Mouse (Mus musculus): ENCODE data around the gene Eif4a2. TPM values are rescaled to one million over a fixed set of nuclear protein-coding genes. Genes with fewer than 3 reads are reported as not detected.

Gene Eif4a2
- total and polyA plus RNA-seq, 3 experiments, result 358 to 660 (median 475) TPM

- dilution Hi-C loops (cut with MboI; ENCODE audit: extremely low pct_ligation_motif_present, extremely low pct_unique_long_range_greater_than_20kb, low sequenced_read_pairs), result no loop called here
- peaks cover 0 to 18% of the 10 kb centered on the region in 2 experiments; a peak in 2 of 4 replicates for H3K4me1 ChIP-seq (ENCODE audit: control insufficient read depth in 1 of 2, insufficient read depth in 2 of 2)
- H3K27ac ChIP-seq (ENCODE audit: insufficient read depth, low read depth), result no peak overlapping the region; the same call in 1 of the 2 replicates
- peaks cover 55% of the 10 kb centered on the region for H3K79me2 ChIP-seq (replicated peaks; ENCODE audit: control insufficient read depth, extremely low read depth, insufficient read depth, poor library complexity, severe bottlenecking)
- peak overlapping the region; percentile 99 for H3K4me2 ChIP-seq (ENCODE audit: insufficient read depth, low read depth, poor library complexity, severe bottlenecking)
- H3K4me3 ChIP-seq (replicated peaks in 1 of 3; ENCODE audit: low read depth in 2 of 3, low read length in 2 of 3, poor library complexity in 1 of 3), result peak overlapping the region in 2 of 3 experiments; percentile 13 to 51
- peak overlapping the region; percentile 100; the same call in 1 of the 2 replicates for H3K9ac ChIP-seq (ENCODE audit: insufficient read depth, low read depth)
- H3K9me3 ChIP-seq (replicated peaks; ENCODE audit: low read length), result no peaks in the 10 kb centered on the region
- no peak for DNase-seq (ENCODE audit: extremely low read depth)
- TF ChIP-seq CHD1 (IDR thresholded peaks at IDR 0.05; ENCODE audit: low read depth, low read length) (no peak), IRF4 (IDR thresholded peaks at IDR 0.05; ENCODE audit: low read depth, low read length) (no peak), MXI1 (IDR thresholded peaks at IDR 0.05; ENCODE audit: low read depth, low read length) (no peak), PAX5 (IDR thresholded peaks at IDR 0.05; ENCODE audit: low read length) (no peak), POLR2A (IDR thresholded peaks at IDR 0.05; ENCODE audit: low read depth, low read length) (no peak; the same call in 1 of the 2 replicates), KAT2A (IDR thresholded peaks at IDR 0.05; ENCODE audit: insufficient replicate concordance, low read length) (no peak), JUND (conservative IDR thresholded peaks at IDR 0.05; ENCODE audit: low read depth, low read length) (no peak), MAFK (IDR thresholded peaks at IDR 0.05; ENCODE audit: insufficient replicate concordance, low read length) (no peak)
- in situ Hi-C loops (cut with MboI; ENCODE audit: low pct_ligation_motif_present, low pct_unique_long_range_greater_than_20kb, low sequenced_read_pairs), result no loop called here
- no peaks in the 10 kb centered on the region for H3K27me3 ChIP-seq (replicated peaks)
- peaks cover 77 to 85% of the 10 kb centered on the region in 2 experiments for H3K36me3 ChIP-seq (replicated peaks in 1 of 2; ENCODE audit: control insufficient read depth in 1 of 2, insufficient read depth in 1 of 2, low read length in 1 of 2)
Measured at GRCm38 (mm10) chr16:23112861-23113435, 5.7 kb downstream of the Eif4a2 start.

- Histone ChIP-seq H3K27ac (ENCODE audit: insufficient read depth, low read depth) (no peak overlapping the region), H3K4me1 (ENCODE audit: control insufficient read depth in 1 of 2, insufficient read depth in 2 of 2) (peaks cover 0 to 18% of the 10 kb centered on the region in 2 experiments; a peak in 2 of 4 replicates), H3K27me3 (replicated peaks) (no peaks in the 10 kb centered on the region), H3K36me3 (replicated peaks in 1 of 2; ENCODE audit: control insufficient read depth in 1 of 2, insufficient read depth in 1 of 2, low read length in 1 of 2) (peaks cover 72 to 83% of the 10 kb centered on the region in 2 experiments), H3K4me3 (replicated peaks in 1 of 3; ENCODE audit: low read depth in 2 of 3, low read length in 2 of 3, poor library complexity in 1 of 3) (no peak overlapping the region), H3K4me2 (ENCODE audit: insufficient read depth, low read depth, poor library complexity, severe bottlenecking) (no peak overlapping the region), H3K9me3 (replicated peaks; ENCODE audit: low read length) (no peaks in the 10 kb centered on the region), H3K79me2 (replicated peaks; ENCODE audit: control insufficient read depth, extremely low read depth, insufficient read depth, poor library complexity, severe bottlenecking) (peaks cover 45% of the 10 kb centered on the region), H3K9ac (ENCODE audit: insufficient read depth, low read depth) (no peak overlapping the region)
- dilution Hi-C loops (cut with MboI; ENCODE audit: extremely low pct_ligation_motif_present, extremely low pct_unique_long_range_greater_than_20kb, low sequenced_read_pairs) (no loop called here), in situ Hi-C loops (cut with MboI; ENCODE audit: low pct_ligation_motif_present, low pct_unique_long_range_greater_than_20kb, low sequenced_read_pairs) (no loop called here)
- DNase-seq (ENCODE audit: extremely low read depth), result no peak
- TF ChIP-seq TBP (conservative IDR thresholded peaks at IDR 0.05; ENCODE audit: low read depth, low read length) (no peak), POLR2A (IDR thresholded peaks at IDR 0.05; ENCODE audit: low read depth, low read length) (no peak; the same call in 1 of the 2 replicates), MAFK (IDR thresholded peaks at IDR 0.05; ENCODE audit: insufficient replicate concordance, low read length) (0 out of 2 replicates have a peak, but pooled peaks have one; percentile 36)
Measured at GRCm38 (mm10) chr16:23113903-23114302, 6.7 kb downstream of the Eif4a2 start.

GRCm38 (mm10) chr16:23114339-23115171 is 7.3 kb downstream of the Eif4a2 start:
- Histone ChIP-seq H3K36me3 (replicated peaks in 1 of 2; ENCODE audit: control insufficient read depth in 1 of 2, insufficient read depth in 1 of 2, low read length in 1 of 2) (peaks cover 69 to 83% of the 10 kb centered on the region in 2 experiments), H3K27ac (ENCODE audit: insufficient read depth, low read depth) (peak overlapping the region; percentile 4; the same call in 1 of the 2 replicates), H3K79me2 (replicated peaks; ENCODE audit: control insufficient read depth, extremely low read depth, insufficient read depth, poor library complexity, severe bottlenecking) (peaks cover 39% of the 10 kb centered on the region), H3K4me3 (replicated peaks in 1 of 3; ENCODE audit: low read depth in 2 of 3, low read length in 2 of 3, poor library complexity in 1 of 3) (no peak overlapping the region), H3K9me3 (replicated peaks; ENCODE audit: low read length) (no peaks in the 10 kb centered on the region), H3K9ac (ENCODE audit: insufficient read depth, low read depth) (no peak overlapping the region), H3K4me2 (ENCODE audit: insufficient read depth, low read depth, poor library complexity, severe bottlenecking) (no peak overlapping the region), H3K27me3 (replicated peaks) (no peaks in the 10 kb centered on the region), H3K4me1 (ENCODE audit: control insufficient read depth in 1 of 2, insufficient read depth in 2 of 2) (peaks cover 0 to 18% of the 10 kb centered on the region in 2 experiments; a peak in 2 of 4 replicates)
- no peak for DNase-seq (ENCODE audit: extremely low read depth)
- dilution Hi-C loops (cut with MboI; ENCODE audit: extremely low pct_ligation_motif_present, extremely low pct_unique_long_range_greater_than_20kb, low sequenced_read_pairs), result no loop called here
- in situ Hi-C loops (cut with MboI; ENCODE audit: low pct_ligation_motif_present, low pct_unique_long_range_greater_than_20kb, low sequenced_read_pairs), result no loop called here
- peak; percentile 42 for TF ChIP-seq HCFC1 (IDR thresholded peaks at IDR 0.05; ENCODE audit: low read depth, low read length)
- TF ChIP-seq NRF1 (IDR thresholded peaks at IDR 0.05; ENCODE audit: low read depth, low read length), result no peak
- TF ChIP-seq ETS1 (conservative IDR thresholded peaks at IDR 0.05; ENCODE audit: low read depth, low read length), result peak; percentile 26; the same call in 1 of the 2 replicates
- TF ChIP-seq IRF4 (IDR thresholded peaks at IDR 0.05; ENCODE audit: low read depth, low read length), result no peak
- no peak for TF ChIP-seq MAFK (IDR thresholded peaks at IDR 0.05; ENCODE audit: insufficient replicate concordance, low read length)
- peak; percentile 99 for TF ChIP-seq POLR2AphosphoS2 (IDR thresholded peaks at IDR 0.05; ENCODE audit: low read depth, low read length)
- TF ChIP-seq ZKSCAN1 (IDR thresholded peaks at IDR 0.05; ENCODE audit: borderline replicate concordance, low read depth, low read length), result no peak
- no peak for TF ChIP-seq KAT2A (IDR thresholded peaks at IDR 0.05; ENCODE audit: insufficient replicate concordance, low read length)
- peak; percentile 3; the same call in 1 of the 2 replicates for TF ChIP-seq SMC3 (IDR thresholded peaks at IDR 0.05; ENCODE audit: low read depth, low read length)
- TF ChIP-seq RCOR1 (conservative IDR thresholded peaks at IDR 0.05; ENCODE audit: low read depth, low read length), result peak; percentile 77; the same call in 1 of the 2 replicates
- no peak for TF ChIP-seq TBP (conservative IDR thresholded peaks at IDR 0.05; ENCODE audit: low read depth, low read length)
- no peak for TF ChIP-seq ZNF384 (IDR thresholded peaks at IDR 0.05; ENCODE audit: low read depth, low read length)
- peak; percentile 85; the same call in 1 of the 2 replicates for TF ChIP-seq CHD1 (IDR thresholded peaks at IDR 0.05; ENCODE audit: low read depth, low read length)
- TF ChIP-seq MEF2A (IDR thresholded peaks at IDR 0.05; ENCODE audit: borderline replicate concordance, low read depth, low read length), result no peak
- TF ChIP-seq UBTF (IDR thresholded peaks at IDR 0.05; ENCODE audit: low read depth, low read length), result no peak
- no peak for TF ChIP-seq JUN (IDR thresholded peaks at IDR 0.05; ENCODE audit: insufficient read depth, low read depth, low read length)
